ENCODE assay signal across 19 mouse cellular contexts in genomic region chr1:78148011-78148623, GRCm38 (mm10). TPM values are rescaled to one million over a fixed set of nuclear protein-coding genes. Genes with fewer than 3 reads are reported as not detected.
DNase-seq lines count a peak whose midpoint lies in the region; ATAC-seq and TF ChIP-seq lines count a peak whose summit lies in the region.
"Had no signal": no experiment of that assay in that cellular context is flagged by ENCODE, and none has a peak within 500 bp of the region (broad histone marks: within the 10 kb centered on the region; RNA-seq: fewer than 3 reads in every experiment).

No protein-coding gene starts in this region.

- no peak for TF ChIP-seq CTCF in heart, postnatal 0 days (IDR thresholded peaks at IDR 0.05; ENCODE audit: low read depth)

- H3K36me3 ChIP-seq in heart, postnatal 0 days (replicated peaks; ENCODE audit: control insufficient read depth, insufficient read depth, low read length), result no peaks in the 10 kb centered on the region
- no peaks in the 10 kb centered on the region for H3K36me3 ChIP-seq in heart, embryonic 11.5 days (ENCODE audit: control insufficient read depth, insufficient read depth, low read length)

- no peaks in the 10 kb centered on the region for H3K9me3 ChIP-seq in heart, postnatal 0 days (replicated peaks; ENCODE audit: control insufficient read depth, low read length)
- no peaks in the 10 kb centered on the region for H3K9me3 ChIP-seq in heart, embryonic 11.5 days (replicated peaks; ENCODE audit: control insufficient read depth, low read length)

- no peak overlapping the region for H3K27ac ChIP-seq in heart, postnatal 0 days (ENCODE audit: low read depth)
- H3K27ac ChIP-seq in heart, embryonic 11.5 days (ENCODE audit: low read depth, low read length), result no peak overlapping the region
- H3K27ac ChIP-seq: macrophage had no signal

- WGBS in heart, postnatal 0 days, result 38% methylated on average over 2 of the region's 2 CpGs
- 63% methylated on average over 2 of the region's 2 CpGs for WGBS in heart, embryonic 11.5 days (ENCODE audit: insufficient replicate concordance)

- no peak overlapping the region for H3K9ac ChIP-seq in heart, postnatal 0 days (replicated peaks; ENCODE audit: low read depth, low read length)
- H3K9ac ChIP-seq in heart, embryonic 11.5 days (ENCODE audit: low read depth, low read length), result no peak overlapping the region
- H3K9ac ChIP-seq: liver, postnatal 0 days had no signal

- no peaks in the 10 kb centered on the region for H3K4me1 ChIP-seq in heart, postnatal 0 days (ENCODE audit: control insufficient read depth, insufficient read depth)
- no peaks in the 10 kb centered on the region for H3K4me1 ChIP-seq in heart, embryonic 11.5 days (ENCODE audit: control insufficient read depth, insufficient read depth, low read length)

- peaks cover 19% of the 10 kb centered on the region for H3K27me3 ChIP-seq in heart, postnatal 0 days (ENCODE audit: control insufficient read depth, insufficient read depth, low read length)
- H3K27me3 ChIP-seq in heart, embryonic 11.5 days (ENCODE audit: control insufficient read depth, insufficient read depth, low read length), result peaks cover 41% of the 10 kb centered on the region

- H3K4me2 ChIP-seq in heart, postnatal 0 days (ENCODE audit: low read depth, low read length), result no peak overlapping the region
- H3K4me2 ChIP-seq in heart, embryonic 11.5 days, result no peak overlapping the region
- H3K4me2 ChIP-seq: midbrain, embryonic 11.5 days had no signal

- peak; percentile 11 to 48 for DNase-seq in adrenal gland, adult (ENCODE audit: inconsistent age in 2 of 2, low spot score in 1 of 2)
- DNase-seq in adrenal gland, adult 18-20 months (ENCODE audit: low spot score in 2 of 2), result no peak
- peak; percentile 9 for DNase-seq in heart, postnatal 0 days (ENCODE audit: low spot score)
- DNase-seq in 3134 (ENCODE audit: extremely low read depth, insufficient read length, low spot score), result peak; percentile 61
- DNase-seq in adrenal gland, postnatal 36 days, result peak; percentile 27 to 53
- DNase-seq: cerebellum, adult 8-10 months; liver, postnatal 0 days; thymus, postnatal 14 days had no signal

- no peak for TF ChIP-seq EP300 in heart, postnatal 0 days (IDR thresholded peaks at IDR 0.05; ENCODE audit: low read depth)

- H3K4me3 ChIP-seq in heart, postnatal 0 days (ENCODE audit: low read depth, low read length), result no peak overlapping the region
- no peak overlapping the region for H3K4me3 ChIP-seq in heart, embryonic 11.5 days (ENCODE audit: low read depth, low read length)

- ATAC-seq in heart, postnatal 0 days (ENCODE audit: insufficient read depth, low read depth), result no peak
- ATAC-seq in heart, embryonic 11.5 days (replicated peaks; ENCODE audit: insufficient number of reproducible peaks, low FRiP score, low TSS enrichment), result no peak
- no peak for ATAC-seq in granulocyte monocyte progenitor cell, adult 5-6 weeks (replicated peaks; ENCODE audit: poor library complexity, severe bottlenecking)
- no peak for ATAC-seq in CD4-positive, CD25-positive, alpha-beta regulatory T cell, adult 4 months
- ATAC-seq: activated CD4-positive, CD25-positive, alpha-beta regulatory T cell, adult 4 months; forebrain, embryonic 14.5 days; liver, postnatal 0 days had no signal

RNA-seq across cellular contexts. Expression of gene Pax3, which starts 48.8 kb away (rescaled TPM):
- not detected for total RNA-seq in adrenal gland, adult 18-20 months (2021)
- not detected in 2 replicates for total RNA-seq in heart, postnatal 0 days (2014; rRNA removed; ENCODE audit: low replicate concordance)
- polyA plus RNA-seq in heart, postnatal 0 days (2015; fragmentation: Nextera tagmentation; extraction: Ambion mirVana), result 0.04 and 0.05 TPM in 2 replicates
- polyA plus RNA-seq in heart, embryonic 11.5 days (2014; fragmentation: Nextera tagmentation; extraction: Ambion mirVana), result 0.19 and 0.24 TPM in 2 replicates
- not detected for total RNA-seq in adrenal gland, postnatal 36 days (2021)
- total RNA-seq in granulocyte monocyte progenitor cell, adult 5-6 weeks (2014; fragmentation: Nextera tagmentation), result not detected in 2 replicates
- not detected in 2 replicates for total RNA-seq in granulocyte monocyte progenitor cell, adult 5-6 weeks (2017)
- polyA plus RNA-seq in CD4-positive, CD25-positive, alpha-beta regulatory T cell, adult 4 months (2017; shearing (Covaris generic)), result not detected
- total RNA-seq: hematopoietic stem cell, adult 5-6 weeks; layer of hippocampus, postnatal 25 days had no signal
- polyA plus RNA-seq: gonadal fat pad, adult 2 months; large intestine, adult 2 months; liver, postnatal 0 days; macrophage had no signal

Comparison
In these comparisons a context has a peak if more than half of its experiments do, and no peak if none do; other contexts are left out.
1. DNase-seq: peak in adrenal gland, adult (2 of 2), heart, postnatal 0 days (single experiment), 3134 (single experiment) and adrenal gland, postnatal 36 days (2 of 2); none in adrenal gland, adult 18-20 months (0 of 2).